Mouse (Mus musculus) testis, postnatal 14 days (tissue): Measurements from ENCODE around the gene Sec11a.
A peak's percentile ranks its signal among the peaks of the same experiment; 100 is the strongest.
"Not testable (repeated sequence)": the region's sequence is repeated elsewhere in the genome, so short reads cannot be mapped to it uniquely, and the experiment has no call there.

Experiments used
- DNase-seq: peaks from one replicate; pipeline ENCODE4 v3.0.0; 2021; ENCODE audit warnings: low spot score

The Sec11a gene

DNA sequence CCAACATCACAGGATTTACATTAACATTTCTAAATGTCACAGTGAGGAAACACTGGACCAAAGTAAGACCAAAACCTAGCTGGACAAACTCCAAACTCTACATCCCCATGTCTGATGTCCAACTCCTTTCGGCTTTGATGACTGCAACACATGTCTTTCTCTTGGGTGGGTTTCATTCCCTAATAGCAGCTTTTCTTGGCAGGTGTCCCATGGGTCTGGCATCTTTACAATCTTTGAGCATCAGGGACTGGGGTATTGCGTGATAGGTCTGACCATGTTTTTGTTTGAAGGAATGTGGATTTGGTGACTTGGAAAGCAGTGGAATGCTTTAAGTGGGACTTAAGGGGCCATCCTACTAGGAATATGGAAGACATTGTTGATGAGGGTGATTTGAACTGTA, 9.3 kb upstream of the Sec11a start:
- no peak for DNase-seq

DNA sequence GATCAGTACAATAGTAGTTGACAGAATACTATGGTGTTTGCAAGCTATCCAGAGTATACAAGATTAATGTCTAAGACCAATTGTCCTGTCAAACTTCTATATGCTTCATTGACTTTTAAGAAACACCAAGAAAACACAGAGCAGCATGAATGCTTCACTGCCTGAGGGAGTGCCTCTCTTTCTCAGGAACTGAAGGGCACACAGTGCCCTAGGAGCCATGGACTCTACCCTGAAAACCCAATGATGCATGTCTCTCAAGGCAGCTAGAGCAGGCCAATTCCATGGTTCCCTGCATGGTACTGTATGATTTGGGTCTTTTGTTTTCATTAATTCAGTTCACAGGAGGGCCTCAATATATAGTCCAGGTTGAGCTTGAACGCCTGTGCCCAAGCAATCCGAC, 6.7 kb upstream of the Sec11a start:
- DNase-seq: no peak

DNA sequence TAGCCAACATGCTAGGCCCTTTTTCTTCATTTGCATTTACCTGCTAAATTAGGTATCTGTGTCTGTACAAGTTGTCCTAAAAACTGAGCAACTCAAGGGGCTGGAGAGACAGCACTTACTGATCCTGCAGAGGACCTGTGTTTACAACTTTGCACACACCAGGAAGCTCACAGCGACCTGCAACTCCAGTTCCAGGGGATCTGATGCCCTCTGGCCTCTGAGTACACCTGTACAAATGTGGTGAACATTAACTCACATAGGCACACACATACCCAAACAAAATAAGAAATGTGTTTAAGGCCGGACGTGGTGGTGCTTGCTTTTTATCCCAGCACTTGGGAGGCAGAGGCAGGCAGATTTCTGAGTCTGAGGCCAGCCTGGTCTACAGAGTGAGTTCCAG, 4.6 kb upstream of the Sec11a start:
- DNase-seq: no peak

DNA sequence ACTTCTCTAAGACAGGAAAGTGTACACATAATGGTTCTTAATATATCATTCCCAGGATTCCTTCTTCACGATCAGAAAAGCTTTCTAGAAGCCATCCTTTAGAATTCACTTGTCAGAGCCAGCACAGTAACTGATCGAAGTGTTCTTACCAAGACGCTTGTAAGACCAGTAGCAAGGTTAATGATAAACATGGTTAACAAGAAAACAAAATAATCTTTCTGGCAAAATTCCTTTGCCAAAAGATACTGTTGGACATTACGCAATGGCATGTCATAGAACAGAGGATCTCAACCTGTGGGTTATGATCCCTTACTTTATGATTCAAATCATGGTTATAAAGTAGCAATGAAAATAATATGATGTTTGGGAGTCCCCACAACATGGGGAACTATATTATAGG, 3.9 kb upstream of the Sec11a start:
- DNase-seq: no peak

DNA sequence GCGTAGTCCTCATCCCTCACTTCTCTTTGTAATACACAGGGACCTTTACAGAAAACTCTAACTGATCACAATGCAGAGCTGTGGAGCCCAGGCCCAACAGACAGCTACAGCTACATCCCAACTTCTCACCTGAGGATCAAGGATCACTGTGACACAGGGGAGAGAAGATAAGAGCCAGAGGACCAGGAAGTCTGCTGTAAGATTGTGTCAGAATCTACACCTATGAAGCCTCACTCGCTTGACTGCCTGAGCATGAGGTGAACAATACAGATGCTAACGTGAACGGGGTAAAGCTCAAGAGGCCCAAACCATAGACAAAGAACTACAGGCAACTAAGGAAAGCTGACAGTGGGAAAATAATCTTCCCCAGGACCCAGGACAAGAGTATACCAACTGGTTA, 7.8 kb downstream of the Sec11a start:
- DNase-seq: no peak

DNA sequence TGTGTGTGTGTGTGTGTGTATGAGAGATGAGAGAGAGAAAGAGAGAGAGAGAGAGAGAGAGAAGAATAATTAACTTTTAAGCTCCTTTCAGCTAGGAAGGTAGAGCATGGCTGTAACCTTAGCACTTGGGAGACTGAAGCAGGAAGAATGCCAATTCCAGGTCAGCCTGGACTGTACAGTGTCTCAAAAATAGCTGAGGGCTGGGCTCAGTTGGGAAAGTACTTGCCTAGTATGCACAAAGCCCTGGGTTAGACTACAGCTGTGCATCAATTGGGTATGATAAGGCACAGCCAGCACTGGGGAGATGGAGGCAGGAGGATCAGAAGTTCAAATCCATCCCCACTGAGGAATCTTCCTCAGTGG, 10.3 kb downstream of the Sec11a start:
- not testable (repeated sequence) for DNase-seq

DNA sequence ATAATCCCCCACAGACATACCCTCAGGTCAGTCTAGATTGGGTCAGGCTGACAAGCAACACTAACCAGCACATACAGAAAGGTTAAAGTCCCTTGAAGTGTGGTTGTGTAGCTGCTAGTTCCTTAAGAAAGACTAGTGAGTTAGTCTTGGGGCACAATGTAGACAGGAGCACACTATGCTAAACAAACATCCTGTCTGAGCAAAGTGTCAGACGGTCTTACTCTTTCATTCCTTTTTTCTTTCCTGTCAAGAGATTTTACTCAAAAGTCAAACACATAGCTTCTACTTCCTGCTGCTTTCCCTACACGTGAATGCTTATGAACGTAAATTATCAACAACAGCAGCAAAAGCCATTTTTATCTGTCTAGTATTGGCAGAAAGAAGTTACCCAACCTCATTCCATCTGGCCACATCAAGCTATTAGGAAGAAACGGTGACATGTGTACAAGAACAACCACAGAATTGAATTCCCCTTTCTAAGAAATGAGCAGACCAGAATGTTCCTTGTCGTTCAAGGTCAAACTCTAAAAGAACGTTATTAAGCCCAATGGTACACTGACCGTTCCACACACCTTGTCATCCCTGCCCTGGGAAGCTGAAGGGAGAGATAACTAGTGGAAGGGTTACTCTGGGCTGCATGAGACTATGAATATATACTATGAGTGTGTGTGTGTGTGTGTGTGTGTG, 10.8 kb downstream of the Sec11a start:
- DNase-seq: not testable (repeated sequence)

DNA sequence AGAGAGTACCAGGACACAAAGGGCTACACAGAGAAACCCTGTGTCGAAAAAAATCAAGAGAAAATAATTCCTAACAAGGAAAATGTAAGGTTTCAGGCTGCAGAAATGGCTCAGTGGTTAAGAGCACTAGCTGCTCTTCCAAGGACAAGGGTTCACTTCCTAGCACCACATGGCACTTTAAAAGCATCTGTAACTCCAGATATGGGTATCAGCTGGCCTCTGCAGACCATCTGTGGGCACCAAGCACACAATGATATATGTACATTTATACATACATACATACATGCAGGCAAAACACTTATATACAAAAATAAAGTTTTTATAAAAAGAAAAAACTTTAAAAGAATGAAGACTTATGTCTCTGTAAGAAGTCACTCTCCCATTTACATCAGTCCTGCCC, 11.7 kb downstream of the Sec11a start:
- DNase-seq: no peak

DNA sequence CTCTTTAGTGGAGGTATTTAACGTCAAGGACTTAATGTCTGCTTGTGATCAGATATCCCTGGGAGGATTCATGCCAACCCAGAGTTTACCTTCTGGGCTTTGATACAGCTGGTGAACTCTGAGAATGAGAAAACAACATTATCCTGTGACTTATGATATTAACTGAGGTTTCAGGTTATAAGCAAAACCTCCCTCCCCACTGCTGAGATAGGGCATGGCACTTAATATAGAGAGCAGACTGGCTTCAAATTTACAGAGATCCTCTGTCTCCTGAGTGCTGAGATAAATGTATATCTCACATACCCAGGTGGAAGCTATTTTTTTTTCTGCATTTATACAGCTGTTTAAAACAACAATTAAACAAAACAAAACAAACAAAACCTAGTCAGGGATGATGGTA, 14.8 kb downstream of the Sec11a start:
- no peak for DNase-seq

DNA sequence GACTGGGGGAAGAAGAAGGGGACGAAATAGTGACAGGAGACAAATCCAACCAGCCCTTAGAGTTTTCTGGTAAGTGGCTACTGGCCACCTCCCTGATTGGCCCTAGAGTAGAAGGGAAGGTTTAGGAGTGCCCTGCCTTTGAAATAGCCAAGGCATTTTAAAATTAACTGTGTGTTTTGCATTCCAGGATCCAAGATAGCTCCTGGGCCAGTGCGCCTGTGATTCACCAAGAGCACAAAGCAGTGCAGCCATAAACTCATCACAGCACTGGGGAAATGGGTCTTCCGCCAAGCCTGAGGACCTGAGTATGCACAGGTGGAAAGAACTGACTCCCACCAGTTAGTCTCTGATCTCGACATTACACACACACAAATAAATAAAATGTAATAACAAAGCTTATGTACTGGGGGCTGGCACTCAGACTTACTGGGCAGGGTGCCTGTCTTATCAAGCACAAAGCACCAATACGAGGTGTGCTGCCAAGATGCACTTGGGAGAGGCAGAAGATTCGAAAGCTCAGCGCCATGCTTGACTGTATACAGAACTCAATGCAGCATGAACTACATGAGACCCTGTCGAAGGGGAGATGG, 15.9 kb downstream of the Sec11a start:
- DNase-seq: peak; percentile 35

DNA sequence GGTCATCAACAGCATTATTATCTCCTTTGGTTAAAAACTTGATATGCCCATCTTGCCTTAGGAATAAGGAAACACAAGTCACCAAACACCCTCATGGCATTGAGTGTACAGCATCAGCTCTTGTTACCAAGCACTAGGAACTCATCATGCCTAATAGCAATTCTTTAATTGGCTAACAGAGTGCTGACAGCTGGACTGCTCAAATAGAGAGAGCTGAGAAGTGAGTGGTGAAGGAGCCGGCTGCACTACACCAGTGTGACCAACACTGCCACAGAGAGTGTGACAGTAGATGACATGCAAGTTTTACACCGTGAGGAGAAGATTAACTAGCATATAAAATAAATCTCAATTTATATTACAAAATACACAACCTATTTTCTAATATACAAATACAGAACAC, 24.4 kb downstream of the Sec11a start:
- DNase-seq: no peak

DNA sequence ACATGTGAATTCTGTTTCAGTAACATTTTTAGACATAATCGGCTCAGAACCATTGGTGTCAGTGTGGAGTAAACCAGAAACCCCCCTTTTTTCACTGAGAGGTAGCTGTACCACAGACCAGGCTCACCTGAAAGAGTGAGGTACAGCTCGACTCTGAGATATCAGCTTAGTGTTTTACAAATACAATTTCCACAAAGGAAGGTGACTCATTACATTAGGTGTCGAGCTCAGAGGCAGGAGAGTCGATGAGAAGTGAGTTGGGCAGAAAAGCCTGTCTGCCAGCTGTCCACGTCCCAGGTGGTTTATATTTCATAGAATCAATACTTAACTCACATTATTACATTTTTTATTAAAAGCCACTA, 28.0 kb downstream of the Sec11a start:
- DNase-seq: no peak

DNA sequence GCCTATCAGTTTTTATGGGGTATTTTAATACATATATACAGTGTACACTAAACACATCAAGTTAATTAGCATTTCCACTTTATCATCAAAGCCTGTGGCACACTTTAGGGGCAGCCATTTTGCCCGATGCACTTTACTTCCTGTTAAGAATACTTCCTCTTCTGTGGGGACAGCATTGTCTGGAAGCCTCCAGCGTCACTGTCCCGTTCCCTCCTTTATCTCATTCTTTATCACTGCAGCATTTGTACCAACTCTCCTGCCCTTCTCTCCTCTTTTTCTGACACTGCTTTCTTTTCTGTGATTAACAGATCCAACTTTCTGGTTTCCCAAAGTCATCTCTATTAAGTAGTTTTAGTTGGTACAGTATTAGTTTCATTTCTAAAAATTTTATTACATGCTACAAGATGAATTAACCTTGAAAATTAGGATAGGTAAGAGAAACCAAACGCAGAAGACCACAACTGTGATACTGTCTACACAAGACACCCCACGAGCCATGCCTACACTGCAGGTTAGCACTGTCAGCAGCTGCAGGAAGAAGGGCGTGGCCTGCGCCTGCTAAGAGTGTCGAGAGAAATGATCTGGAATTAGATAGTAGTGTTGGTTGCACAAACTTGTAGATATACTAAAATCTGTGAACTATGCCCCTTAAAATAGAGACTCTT, 28.5 kb downstream of the Sec11a start:
- no peak for DNase-seq

DNA sequence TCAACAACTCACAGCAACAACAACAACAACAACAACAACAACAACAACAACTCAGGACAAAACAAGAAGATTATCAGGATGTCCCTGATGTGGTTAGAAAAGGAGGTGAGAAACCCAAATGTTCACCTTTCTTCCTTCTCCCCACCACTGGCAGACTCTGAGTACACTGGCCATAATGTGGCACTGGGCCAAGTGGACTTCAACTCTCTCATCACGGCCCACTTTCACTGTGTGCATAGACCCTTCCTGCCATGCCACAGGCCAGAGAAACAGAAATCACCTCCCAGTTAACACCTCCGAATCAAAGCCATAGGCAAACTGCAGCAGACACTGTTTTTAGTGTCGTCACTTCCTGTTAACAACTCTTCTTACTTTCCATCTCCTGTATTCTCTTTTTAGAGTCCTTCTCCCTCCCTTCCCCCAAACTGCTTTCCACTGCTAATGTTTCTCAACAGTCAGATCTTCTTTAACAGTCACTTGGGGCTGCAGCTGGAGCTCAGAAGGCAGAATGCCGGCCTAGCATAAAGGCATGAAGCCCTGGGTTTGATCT, 29.6 kb downstream of the Sec11a start:
- DNase-seq: no peak

DNA sequence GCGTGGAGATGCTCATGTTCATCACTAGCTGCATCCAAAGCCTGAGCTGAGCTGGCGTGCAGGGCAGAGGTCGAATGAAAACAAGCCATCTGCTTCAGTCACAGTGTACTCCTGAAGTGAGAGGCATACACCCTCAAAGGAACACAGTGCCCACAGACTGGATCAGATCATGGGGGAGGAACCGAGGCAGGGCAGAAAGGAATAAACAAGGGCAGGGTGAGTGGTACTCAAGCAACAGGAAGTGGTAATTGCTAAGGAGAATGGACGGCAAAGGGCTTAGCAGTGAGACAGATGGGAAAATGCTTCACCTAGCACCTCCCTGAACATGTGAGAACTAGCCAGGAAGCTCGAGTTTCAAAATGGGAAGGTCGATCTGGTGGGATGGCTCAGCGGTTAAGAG, 35.1 kb downstream of the Sec11a start:
- DNase-seq: no peak

DNA sequence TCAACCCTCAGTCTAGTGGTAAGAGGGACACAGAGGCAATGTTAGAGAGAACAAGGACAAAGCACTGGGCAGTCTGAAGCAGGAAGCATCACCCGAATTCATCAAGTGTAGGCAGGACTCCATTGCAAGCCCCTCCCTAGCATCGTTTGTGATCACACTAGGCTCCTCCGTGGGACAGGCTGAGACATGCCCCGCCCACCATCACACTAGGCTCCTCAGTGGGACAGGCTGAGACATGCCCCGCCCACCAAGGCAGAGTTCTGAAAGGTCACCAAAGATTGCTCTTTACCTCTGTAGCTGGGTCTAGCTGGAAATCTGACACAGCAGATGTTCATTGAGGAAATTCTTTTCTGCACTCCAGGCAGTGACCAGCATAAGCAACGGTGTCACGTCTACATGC, 36.5 kb downstream of the Sec11a start:
- no peak for DNase-seq

DNA sequence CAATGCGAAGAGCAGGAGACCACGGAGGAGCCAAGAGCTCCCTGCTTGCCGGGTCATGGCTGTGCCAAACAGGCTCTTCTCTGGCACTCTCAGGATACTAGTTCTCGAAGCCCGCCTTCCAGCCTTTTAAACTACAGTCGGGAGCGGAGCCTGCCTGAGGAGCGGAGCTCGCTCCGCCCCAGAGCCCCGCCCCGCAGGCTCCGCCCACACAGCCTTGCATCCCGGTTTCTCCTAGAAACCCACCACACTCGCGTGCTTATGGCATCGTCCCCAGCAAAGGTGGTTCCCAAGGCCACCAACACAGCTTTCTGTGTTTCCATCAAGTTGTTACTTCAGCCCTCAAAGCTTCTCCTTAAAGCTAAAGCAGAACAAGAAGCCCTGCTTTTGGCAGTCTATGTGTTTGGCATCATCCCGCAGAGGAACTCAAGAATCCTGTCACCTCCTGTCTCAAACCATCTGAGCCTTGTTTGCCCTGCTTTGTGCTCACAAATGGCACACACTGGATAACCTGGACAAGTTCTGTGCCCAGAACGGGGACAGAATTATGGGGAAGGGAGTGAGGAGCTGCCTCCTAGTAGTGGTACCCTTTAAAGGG, 42.6 kb downstream of the Sec11a start, which contains the start of gene Nmb:
Gene Nmb (minus strand): TSS at position 156 of the 595 bp plus-strand sequence.
- peak; percentile 58 for DNase-seq

DNA sequence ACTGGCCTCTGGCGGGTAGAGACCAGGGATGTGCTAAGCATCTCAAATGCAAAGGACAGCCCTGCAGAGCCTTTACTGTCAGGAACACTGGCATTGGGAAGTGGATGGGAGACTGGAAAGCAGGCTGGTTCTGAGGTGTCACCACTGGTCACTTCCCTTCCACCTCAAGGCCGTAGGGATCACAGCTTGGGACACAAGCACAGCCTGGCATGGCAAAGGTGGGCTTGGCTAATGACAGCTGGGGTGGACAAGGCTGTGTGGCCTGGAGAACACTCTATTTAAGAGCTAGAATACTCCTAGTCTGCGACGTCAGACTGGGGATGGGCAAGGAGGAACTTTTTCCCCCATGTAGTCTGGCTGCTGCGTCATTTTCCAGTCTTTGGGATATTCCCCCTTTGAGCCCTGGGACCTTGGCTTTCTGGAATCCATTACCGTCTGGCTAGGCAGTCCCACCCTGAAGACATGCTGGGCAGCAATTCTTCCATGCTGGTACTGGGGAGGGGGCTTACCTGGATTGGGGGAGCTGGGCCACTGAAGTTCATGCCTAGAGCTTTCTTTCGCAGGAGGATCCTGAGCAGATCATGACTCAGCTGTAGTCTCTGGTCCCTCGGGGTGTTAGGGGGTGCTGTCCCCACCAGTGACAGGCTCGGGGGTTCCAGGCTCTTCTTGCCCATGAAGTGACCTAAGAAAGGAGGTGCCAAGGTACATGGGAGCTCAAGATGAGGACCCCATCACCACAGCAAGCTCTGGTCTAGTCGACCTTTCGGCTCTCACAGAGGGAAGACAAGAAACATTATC, 43.8 kb downstream of the Sec11a start:
- no peak for DNase-seq

DNA sequence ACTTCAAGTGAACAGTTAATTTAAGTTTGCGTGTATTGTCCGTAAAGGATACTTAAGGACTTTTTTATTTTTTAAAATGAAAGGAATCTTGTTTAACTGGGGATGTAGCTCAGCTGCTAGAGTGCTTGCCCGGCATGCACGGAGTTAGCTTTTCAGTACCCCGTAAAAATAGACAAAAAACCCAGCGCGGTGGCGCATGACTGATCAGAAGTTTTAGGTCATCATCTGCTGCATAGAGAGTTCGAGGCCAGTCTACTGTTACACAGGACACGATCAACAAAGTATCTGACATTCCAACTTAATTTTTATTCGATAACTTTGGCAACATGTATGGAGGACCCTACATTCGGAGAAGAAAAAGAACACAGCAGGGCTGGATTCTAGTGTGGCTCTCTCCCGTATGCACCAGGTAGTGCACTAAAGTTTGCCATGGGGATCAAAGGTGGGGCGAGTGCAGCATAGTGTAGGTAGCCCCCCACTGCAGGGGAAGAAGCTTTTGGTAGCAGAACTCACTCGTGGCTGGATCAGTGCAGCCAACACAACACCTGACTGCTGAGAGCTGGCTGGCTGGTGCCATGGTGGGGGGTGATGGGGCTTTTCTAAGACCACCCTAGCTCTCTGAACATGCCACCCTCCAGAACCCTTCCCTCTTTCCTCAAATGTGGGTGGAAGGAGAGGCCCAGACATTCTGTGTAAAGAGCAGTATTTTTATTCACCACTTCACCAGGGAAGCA, 45.9 kb downstream of the Sec11a start:
- no peak for DNase-seq

DNA sequence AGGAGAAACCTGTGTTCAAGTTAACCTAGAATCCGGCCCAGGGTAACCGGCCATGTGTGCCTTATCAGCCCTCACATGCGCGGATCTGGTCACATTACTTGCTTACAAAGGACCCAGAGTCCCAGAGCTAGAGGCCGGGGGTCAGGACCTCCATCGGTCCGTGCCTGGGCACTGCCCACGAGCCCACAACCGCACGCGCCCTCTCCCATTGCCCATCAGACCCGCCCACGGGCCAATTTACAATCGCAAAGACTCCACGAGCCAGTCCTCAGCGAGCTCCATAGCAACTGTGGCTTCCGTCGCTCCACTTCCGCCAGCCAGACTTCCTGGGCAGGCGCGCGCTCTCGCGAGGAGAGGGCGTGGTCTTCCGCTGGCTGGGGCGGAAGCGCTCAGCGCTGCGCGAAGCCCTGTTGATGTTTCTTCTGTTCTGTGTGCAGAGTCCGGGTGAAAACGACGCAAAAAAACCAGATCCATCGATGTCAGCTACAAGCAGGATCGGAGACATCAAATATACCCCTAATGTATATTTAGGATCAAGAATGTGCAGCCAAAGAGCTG, 46.6 kb downstream of the Sec11a start, which contains the start of gene Wdr73:
Gene Wdr73 (minus strand): TSS at position 326 of the 558 bp plus-strand sequence.
- DNase-seq: peak; percentile 89

DNA sequence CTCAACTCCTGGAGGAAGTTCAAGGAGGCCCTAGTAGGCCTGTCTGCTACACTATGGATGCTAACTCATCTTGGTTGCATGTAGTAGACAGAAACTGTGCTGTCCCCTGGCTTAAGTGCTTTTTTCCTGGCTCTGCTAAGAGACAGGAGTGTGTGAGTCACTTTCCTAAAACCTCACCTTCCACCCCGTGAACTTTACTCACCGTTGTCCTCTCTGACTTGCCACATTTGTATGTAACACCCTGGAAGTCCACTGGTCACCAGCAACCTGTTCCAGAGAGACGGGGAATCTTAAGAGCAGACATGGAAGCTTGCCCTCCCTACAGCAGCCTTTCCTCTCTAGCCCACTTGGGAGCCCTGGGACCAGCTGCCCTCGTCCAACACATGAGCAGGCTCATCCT, 49.9 kb downstream of the Sec11a start:
- no peak for DNase-seq
